Mouse (Mus musculus) myocyte (in vitro differentiated cells): Measurements from ENCODE around the gene Scp2d1.

Experiments
- CEBPB ChIP-seq: IDR thresholded peaks from 2 replicates; pipeline ENCODE4 v1.6.1; 2011; ENCODE audit warnings: mild to moderate bottlenecking, moderate library complexity; ENCODE audit not compliant: poor library complexity, insufficient read depth, severe bottlenecking
- MAX ChIP-seq: IDR thresholded peaks from one replicate; pipeline ENCODE4 v1.6.1; 2011; ENCODE audit warnings: low read depth, mild to moderate bottlenecking, control low read depth
- POLR2A ChIP-seq: IDR thresholded peaks from one replicate; pipeline ENCODE4 v1.6.1; 2011; ENCODE audit warnings: low read depth, mild to moderate bottlenecking, control low read depth, moderate library complexity; ENCODE audit not compliant: insufficient read length
- REST ChIP-seq: IDR thresholded peaks from one replicate; pipeline ENCODE4 v1.6.1; 2011; ENCODE audit warnings: mild to moderate bottlenecking, control low read depth, moderate library complexity; ENCODE audit not compliant: insufficient read depth, insufficient read length
- TCF12 ChIP-seq: IDR thresholded peaks from one replicate; pipeline ENCODE4 v1.6.1; 2011; ENCODE audit warnings: mild to moderate bottlenecking, control low read depth; ENCODE audit not compliant: poor library complexity, insufficient read depth, severe bottlenecking
- TCF3 ChIP-seq: IDR thresholded peaks from one replicate; pipeline ENCODE4 v1.6.1; 2011; ENCODE audit warnings: low read depth, control low read depth; ENCODE audit not compliant: insufficient read length
- USF1 ChIP-seq: IDR thresholded peaks from one replicate; pipeline ENCODE4 v1.6.1; 2011; ENCODE audit warnings: low read depth, mild to moderate bottlenecking, control low read depth, moderate library complexity

DNA sequence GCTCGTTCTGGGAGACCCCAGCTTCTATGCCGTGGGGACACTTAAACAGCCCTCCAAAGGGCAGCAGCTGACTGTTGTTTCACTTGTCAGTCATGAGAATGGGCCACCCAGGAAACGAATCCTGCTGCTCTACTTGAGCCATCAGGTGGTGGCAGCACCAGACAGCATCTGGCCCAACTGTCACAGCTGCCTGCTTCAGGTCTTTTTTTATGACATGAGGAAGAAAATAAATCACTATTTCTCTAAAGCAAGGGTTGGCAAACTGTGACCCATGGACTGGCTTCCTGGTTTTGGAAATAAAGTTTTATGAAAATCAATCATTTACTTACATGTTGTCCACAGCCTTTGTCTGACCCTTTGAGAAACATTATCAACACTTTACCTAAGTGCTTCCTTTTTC, 41.6 kb upstream of the Scp2d1 start:
- no peak for TF ChIP-seq POLR2A
- TF ChIP-seq CEBPB = no peak
- no peak for TF ChIP-seq MAX
- TF ChIP-seq TCF3 = no peak
- TF ChIP-seq USF1 = no peak
- TF ChIP-seq TCF12 = no peak
- TF ChIP-seq REST = no peak
